Mouse (Mus musculus): ENCODE data around the gene Ak8. TPM values are rescaled to one million over a fixed set of nuclear protein-coding genes. Genes with fewer than 3 reads are reported as not detected.

Ak8 gene
- polyA plus RNA-seq, 1 experiment from 2014 or later: 0.42 TPM

DNA sequence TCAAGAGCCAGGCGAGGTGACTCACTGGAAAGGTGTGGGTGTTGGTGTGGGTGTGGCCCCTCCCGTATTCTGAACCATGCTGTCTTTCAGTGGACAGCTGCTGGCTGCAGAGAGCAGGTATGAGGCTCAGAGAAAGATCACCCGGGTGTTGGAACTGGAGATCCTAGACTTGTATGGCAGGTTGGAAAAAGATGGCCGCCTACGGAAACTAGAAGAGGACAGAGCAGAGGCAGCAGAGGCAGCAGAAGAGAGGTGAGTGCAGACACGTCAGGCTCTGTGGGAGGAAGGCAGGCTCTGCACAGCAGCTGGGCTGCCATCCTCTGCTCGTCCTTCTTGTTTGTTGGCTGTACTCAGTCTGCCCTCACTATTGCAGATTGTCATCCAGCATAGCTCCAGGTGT is 14.1 kb upstream of the Ak8 start:
- H3K4me2 ChIP-seq: no peak overlapping the region
- ATAC-seq (ENCODE audit: insufficient number of reproducible peaks, low FRiP score): no peak
- no peaks in the 10 kb centered on the region for H3K27me3 ChIP-seq (replicated peaks)
- no peak overlapping the region for H3K27ac ChIP-seq (ENCODE audit: poor library complexity, severe bottlenecking)
- H3K4me3 ChIP-seq: no peak overlapping the region
- H3K9me3 ChIP-seq (replicated peaks): no peaks in the 10 kb centered on the region
- peaks cover 68% of the 10 kb centered on the region for H3K36me3 ChIP-seq
- WGBS: 82% methylated on average over 7 of the region's 7 CpGs
- no peak overlapping the region for H3K9ac ChIP-seq
- H3K4me1 ChIP-seq (replicated peaks): 0 out of 2 replicates have a peak, but pooled peaks cover 5% of the 10 kb centered on the region

DNA sequence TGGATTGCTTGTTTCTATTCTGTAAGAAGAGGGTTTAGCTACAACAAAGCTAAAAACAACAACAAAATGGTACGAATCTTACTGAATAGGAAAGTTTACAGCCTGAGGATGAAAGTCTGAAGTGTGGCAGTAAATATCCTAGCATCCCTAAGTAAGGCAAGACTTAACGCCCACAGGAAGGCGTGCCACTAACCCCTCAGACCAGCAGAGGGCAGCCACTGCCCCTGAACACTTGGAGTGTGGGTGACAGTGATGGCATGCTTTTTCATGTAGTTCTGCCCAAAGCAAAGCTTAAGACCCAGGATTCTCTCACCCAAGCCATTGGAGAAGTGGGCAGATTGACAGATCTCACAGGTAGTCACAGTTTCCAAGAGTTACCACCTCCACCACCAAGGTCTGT is 11.5 kb upstream of the Ak8 start:
- 39% methylated on average over 3 of the region's 3 CpGs for WGBS
- no peak overlapping the region for H3K4me3 ChIP-seq
- 0 out of 2 replicates have a peak, but pooled peaks cover 3% of the 10 kb centered on the region for H3K4me1 ChIP-seq (replicated peaks)
- H3K27ac ChIP-seq (ENCODE audit: poor library complexity, severe bottlenecking): no peak overlapping the region
- no peaks in the 10 kb centered on the region for H3K27me3 ChIP-seq (replicated peaks)
- H3K9ac ChIP-seq: no peak overlapping the region
- peaks cover 43% of the 10 kb centered on the region for H3K36me3 ChIP-seq
- ATAC-seq (ENCODE audit: insufficient number of reproducible peaks, low FRiP score): no peak
- no peaks in the 10 kb centered on the region for H3K9me3 ChIP-seq (replicated peaks)
- no peak overlapping the region for H3K4me2 ChIP-seq

DNA sequence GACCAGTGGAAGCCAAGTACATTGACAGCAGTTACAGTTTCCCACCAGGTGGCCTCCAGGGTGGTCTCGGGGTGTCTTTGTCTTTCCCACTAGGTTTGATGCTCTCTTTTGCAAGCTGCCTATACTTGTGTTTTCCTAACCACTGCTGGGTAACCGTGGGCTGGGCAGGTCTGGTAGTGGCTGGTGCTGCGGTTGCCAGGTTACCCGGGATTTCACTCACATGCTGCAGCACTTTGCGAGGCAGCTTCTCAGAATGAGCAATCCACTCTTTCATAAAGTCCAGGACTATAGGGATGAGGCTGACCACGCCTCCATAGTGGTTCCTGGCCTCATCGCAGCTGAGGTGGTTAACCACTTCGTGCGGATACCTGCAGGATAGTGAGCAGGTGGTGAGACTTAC is 7.3 kb upstream of the Ak8 start:
- no peaks in the 10 kb centered on the region for H3K4me1 ChIP-seq (replicated peaks)
- H3K9ac ChIP-seq: no peak overlapping the region
- peaks cover 3% of the 10 kb centered on the region for H3K36me3 ChIP-seq
- H3K27ac ChIP-seq (ENCODE audit: poor library complexity, severe bottlenecking): no peak overlapping the region
- no peak overlapping the region for H3K4me2 ChIP-seq
- no peak for ATAC-seq (ENCODE audit: insufficient number of reproducible peaks, low FRiP score)
- WGBS: 78% methylated on average over 9 of the region's 9 CpGs
- H3K9me3 ChIP-seq (replicated peaks): no peaks in the 10 kb centered on the region
- no peaks in the 10 kb centered on the region for H3K27me3 ChIP-seq (replicated peaks)
- H3K4me3 ChIP-seq: no peak overlapping the region

DNA sequence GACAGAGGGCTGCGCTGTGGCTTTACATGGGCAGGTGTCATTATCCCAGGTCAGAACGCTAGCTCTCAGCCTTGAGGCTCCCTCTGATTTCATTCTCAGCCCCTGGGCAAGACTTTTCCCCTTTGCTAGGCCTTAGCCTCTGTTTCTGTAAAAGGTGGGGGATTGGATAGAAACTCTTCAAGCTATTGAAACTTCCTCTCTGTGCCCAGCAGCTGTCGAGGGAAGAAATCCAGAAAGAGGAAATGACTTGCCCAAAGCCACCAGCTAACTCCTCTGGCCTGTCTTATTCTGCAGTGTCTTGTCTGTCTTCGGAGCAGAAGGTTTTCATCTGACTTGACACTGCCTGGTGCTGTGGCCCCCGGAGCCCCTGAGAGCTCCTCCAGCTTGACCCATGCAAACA is 1.4 kb upstream of the Ak8 start:
- no peak for ATAC-seq (ENCODE audit: insufficient number of reproducible peaks, low FRiP score)
- Histone ChIP-seq H3K9ac (no peak overlapping the region), H3K36me3 (no peaks in the 10 kb centered on the region), H3K4me3 (no peak overlapping the region), H3K27ac (ENCODE audit: poor library complexity, severe bottlenecking) (no peak overlapping the region), H3K4me1 (replicated peaks) (peaks cover 10% of the 10 kb centered on the region), H3K27me3 (replicated peaks) (peaks cover 13% of the 10 kb centered on the region; the same call in 1 of the 2 replicates), H3K4me2 (peak overlapping the region; percentile 91; the same call in 1 of the 2 replicates), H3K9me3 (replicated peaks) (no peaks in the 10 kb centered on the region)
- WGBS: 69% methylated on average over 5 of the region's 5 CpGs

DNA sequence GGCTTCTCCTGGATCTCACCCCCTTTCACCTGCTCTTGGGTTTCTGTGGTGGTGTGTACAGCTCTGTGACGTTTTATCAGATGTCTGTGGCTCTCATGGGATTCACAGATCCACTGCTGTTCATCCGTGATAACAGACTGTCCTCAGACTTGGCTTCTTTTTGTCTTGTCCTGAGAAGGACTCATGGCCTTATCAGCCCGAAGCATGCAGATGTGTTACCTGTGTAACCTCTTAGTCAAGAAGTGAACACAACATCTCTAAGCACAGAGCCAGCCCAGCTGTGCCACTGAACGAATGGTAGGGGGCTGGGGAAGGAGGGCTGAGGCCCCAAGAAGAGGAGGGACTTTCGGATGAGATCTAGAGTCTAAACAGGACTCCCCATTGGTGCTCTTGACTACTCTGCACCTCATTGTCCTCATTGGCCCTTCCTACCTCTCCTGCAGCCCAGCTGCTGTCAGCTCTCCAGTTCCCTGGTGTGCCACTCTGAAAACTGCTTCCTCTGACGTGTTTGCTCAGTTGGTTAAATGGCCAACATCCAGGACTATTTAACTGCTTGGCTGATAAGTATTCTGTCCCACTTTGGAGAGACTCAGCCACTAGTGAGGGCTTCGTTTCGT is 1.8 kb downstream of the Ak8 start:
- Histone ChIP-seq H3K36me3 (no peaks in the 10 kb centered on the region), H3K9ac (no peak overlapping the region), H3K27me3 (replicated peaks) (peaks cover 13% of the 10 kb centered on the region; the same call in 1 of the 2 replicates), H3K4me1 (replicated peaks) (peaks cover 10% of the 10 kb centered on the region), H3K4me2 (no peak overlapping the region), H3K27ac (ENCODE audit: poor library complexity, severe bottlenecking) (no peak overlapping the region), H3K9me3 (replicated peaks) (no peaks in the 10 kb centered on the region), H3K4me3 (no peak overlapping the region)
- peak; percentile 68 for ATAC-seq (ENCODE audit: insufficient number of reproducible peaks, low FRiP score)
- WGBS: 54% methylated on average over 8 of the region's 8 CpGs

DNA sequence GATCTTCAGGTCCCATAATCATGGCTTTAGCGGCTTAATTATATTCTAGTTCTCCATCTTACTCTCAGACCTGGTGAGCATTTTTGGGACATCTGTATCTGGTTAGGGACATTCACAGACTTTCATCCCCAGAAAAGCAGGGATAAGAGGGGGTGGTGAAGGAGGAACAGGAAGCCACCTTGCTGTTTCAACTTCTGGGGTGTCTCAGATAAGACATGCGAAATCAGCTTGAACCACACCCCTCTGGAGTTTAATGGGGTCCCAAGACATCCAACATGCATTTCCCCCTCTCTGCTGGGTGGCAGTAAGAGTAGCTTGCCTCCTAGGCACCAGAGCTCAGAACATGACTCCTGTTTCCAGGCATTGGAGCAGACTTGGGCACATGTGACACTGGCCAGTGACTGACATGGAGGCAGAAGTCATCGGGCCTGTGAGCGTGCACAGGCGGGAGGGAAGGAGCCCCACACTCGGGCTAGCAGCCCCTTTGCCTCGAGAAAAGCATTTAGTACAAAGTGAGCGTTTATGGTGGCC is 6.2 kb downstream of the Ak8 start:
- no peak overlapping the region for H3K27ac ChIP-seq (ENCODE audit: poor library complexity, severe bottlenecking)
- WGBS: 70% methylated on average over 8 of the region's 8 CpGs
- H3K36me3 ChIP-seq: no peaks in the 10 kb centered on the region
- H3K4me2 ChIP-seq: no peak overlapping the region
- H3K27me3 ChIP-seq (replicated peaks): peaks cover 15% of the 10 kb centered on the region; the same call in 1 of the 2 replicates
- H3K9ac ChIP-seq: no peak overlapping the region
- ATAC-seq (ENCODE audit: insufficient number of reproducible peaks, low FRiP score): no peak
- H3K4me1 ChIP-seq (replicated peaks): no peaks in the 10 kb centered on the region
- no peak overlapping the region for H3K4me3 ChIP-seq
- no peaks in the 10 kb centered on the region for H3K9me3 ChIP-seq (replicated peaks)

DNA sequence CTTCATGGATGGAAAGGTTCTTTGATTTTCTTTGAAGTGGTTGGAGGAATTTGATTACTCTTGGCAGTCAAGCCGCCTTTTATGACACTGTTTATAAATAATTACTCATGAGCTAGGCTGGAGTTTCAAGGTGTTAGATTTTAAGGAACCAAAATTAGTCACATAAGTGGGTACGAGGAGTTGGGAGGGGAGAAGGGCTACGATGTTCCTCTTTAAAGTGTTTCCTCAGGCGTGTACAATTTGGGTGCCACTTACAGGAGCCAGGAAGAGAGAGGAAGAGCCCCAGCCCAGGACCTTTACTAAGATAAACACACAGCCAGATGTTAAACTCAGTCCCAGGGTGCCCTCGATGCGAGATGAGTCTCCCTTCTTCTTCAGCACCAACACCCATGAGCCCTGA is 6.8 kb downstream of the Ak8 start:
- Histone ChIP-seq H3K9me3 (replicated peaks) (no peaks in the 10 kb centered on the region), H3K4me2 (no peak overlapping the region), H3K9ac (no peak overlapping the region), H3K4me3 (no peak overlapping the region), H3K27ac (ENCODE audit: poor library complexity, severe bottlenecking) (no peak overlapping the region), H3K36me3 (no peaks in the 10 kb centered on the region), H3K4me1 (replicated peaks) (no peaks in the 10 kb centered on the region), H3K27me3 (replicated peaks) (peaks cover 12% of the 10 kb centered on the region; the same call in 1 of the 2 replicates)
- no peak for ATAC-seq (ENCODE audit: insufficient number of reproducible peaks, low FRiP score)
- WGBS: 64% methylated on average over 6 of the region's 6 CpGs

DNA sequence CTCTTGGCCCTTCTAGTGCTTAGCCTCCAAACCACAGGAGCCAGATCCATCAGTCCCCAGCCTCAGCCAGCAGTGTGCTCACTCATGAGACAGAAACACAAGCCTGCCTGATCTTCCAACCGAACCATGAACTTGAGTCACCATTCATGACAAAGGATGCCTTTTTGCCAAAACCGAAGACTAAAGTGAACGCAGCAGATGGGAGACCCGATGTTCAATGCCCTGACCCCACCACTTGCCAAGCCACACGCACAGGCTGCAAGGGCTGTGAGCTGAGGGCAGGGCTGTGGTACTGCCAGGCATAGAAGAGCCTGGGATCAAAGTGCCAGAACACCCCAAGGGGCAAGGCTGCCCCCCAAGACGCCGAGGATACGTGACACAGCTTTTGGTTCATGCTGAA is 13.1 kb downstream of the Ak8 start:
- Histone ChIP-seq H3K4me3 (no peak overlapping the region), H3K4me2 (no peak overlapping the region), H3K27me3 (replicated peaks) (0 out of 2 replicates have a peak, but pooled peaks cover 11% of the 10 kb centered on the region), H3K27ac (ENCODE audit: poor library complexity, severe bottlenecking) (no peak overlapping the region), H3K9me3 (replicated peaks) (no peaks in the 10 kb centered on the region), H3K9ac (no peak overlapping the region), H3K36me3 (no peaks in the 10 kb centered on the region), H3K4me1 (replicated peaks) (peaks cover 3% of the 10 kb centered on the region)
- 80% methylated on average over 8 of the region's 8 CpGs for WGBS
- no peak for ATAC-seq (ENCODE audit: insufficient number of reproducible peaks, low FRiP score)

DNA sequence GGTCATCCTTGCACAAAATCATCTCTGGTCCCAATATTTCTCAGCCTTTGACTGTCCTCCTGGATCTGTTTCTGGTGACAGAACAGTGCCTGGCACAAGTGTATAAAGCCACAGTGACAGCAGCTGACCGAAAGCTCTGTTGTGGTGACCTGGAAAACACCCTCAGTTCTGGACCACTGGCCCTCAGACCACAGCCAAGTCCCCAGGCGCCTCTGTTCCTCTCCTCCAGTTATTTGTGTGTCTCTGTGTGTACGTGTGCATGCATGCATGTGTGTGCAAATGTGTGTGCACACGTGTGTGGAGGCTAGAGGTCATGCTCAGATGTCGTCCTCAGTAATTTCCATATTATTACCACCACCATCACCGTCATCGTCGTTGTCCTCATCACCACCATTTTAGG is 22.5 kb downstream of the Ak8 start:
- no peak overlapping the region for H3K4me3 ChIP-seq
- H3K4me2 ChIP-seq: no peak overlapping the region
- no peak overlapping the region for H3K9ac ChIP-seq
- no peaks in the 10 kb centered on the region for H3K36me3 ChIP-seq
- 86% methylated on average over 8 of the region's 8 CpGs for WGBS
- H3K27me3 ChIP-seq (replicated peaks): peaks cover 12% of the 10 kb centered on the region; the same call in 1 of the 2 replicates
- ATAC-seq (ENCODE audit: insufficient number of reproducible peaks, low FRiP score): no peak
- H3K27ac ChIP-seq (ENCODE audit: poor library complexity, severe bottlenecking): no peak overlapping the region
- H3K9me3 ChIP-seq (replicated peaks): no peaks in the 10 kb centered on the region
- 0 out of 2 replicates have a peak, but pooled peaks cover 5% of the 10 kb centered on the region for H3K4me1 ChIP-seq (replicated peaks)

DNA sequence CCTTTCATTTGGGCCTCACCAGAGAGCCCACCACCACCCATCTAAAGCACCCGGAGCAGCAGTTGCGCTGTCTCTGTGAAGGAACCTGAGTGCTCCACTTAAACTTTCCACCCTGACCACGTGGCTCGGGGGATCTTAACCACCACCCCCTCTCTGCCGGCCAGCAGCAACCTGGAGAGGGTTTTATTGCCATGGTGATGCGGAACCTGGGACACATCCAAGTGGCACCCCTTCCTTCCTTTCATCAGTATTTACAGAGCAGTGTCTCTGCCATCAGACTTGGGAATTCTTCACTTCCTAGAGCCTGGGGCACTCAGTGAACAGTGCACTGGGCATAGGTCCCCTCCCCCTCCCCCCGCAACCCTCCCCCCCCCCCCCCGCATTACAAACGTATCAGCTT is 23.9 kb downstream of the Ak8 start:
- no peak overlapping the region for H3K4me2 ChIP-seq
- ATAC-seq (ENCODE audit: insufficient number of reproducible peaks, low FRiP score): no peak
- H3K27me3 ChIP-seq (replicated peaks): peaks cover 22% of the 10 kb centered on the region; the same call in 1 of the 2 replicates
- peaks cover 9% of the 10 kb centered on the region; the same call in 1 of the 2 replicates for H3K4me1 ChIP-seq (replicated peaks)
- H3K4me3 ChIP-seq: no peak overlapping the region
- H3K27ac ChIP-seq (ENCODE audit: poor library complexity, severe bottlenecking): no peak overlapping the region
- no peaks in the 10 kb centered on the region for H3K36me3 ChIP-seq
- WGBS: 53% methylated on average over 9 of the region's 9 CpGs
- no peaks in the 10 kb centered on the region for H3K9me3 ChIP-seq (replicated peaks)
- H3K9ac ChIP-seq: no peak overlapping the region

DNA sequence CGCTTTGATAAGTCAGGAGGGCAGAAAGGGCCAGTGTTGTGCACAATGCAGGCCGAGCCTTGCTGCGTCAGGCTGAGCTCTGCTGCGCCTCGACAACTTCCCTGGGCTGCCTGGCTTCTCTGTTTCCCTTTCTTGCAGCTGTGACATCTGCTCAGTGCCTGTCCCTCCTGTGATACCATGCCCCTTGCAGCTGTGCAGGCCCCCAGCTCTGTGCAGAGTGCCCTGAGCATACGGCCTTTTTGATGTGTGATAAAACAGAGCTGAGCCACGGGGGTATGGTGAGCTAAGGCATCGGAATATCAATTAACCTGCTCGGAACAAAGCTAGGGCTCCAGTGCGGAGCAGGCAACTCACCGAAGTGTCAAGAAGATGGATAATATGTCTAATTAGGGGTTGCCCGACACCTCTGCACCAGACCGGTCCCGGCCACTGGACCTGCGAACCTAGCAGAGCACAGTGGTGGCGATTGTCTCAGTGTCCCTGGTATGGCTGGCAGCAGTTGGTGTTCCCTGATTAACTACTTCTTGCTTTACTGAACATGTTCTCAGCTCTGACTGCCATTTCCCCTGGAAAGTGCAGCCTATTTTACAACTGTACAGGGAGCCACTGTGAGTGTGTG is 27.9 kb downstream of the Ak8 start:
- ATAC-seq (ENCODE audit: insufficient number of reproducible peaks, low FRiP score): no peak
- no peak overlapping the region for H3K4me2 ChIP-seq
- H3K4me3 ChIP-seq: no peak overlapping the region
- WGBS: 36% methylated on average over 16 of the region's 16 CpGs
- H3K4me1 ChIP-seq (replicated peaks): peaks cover 9% of the 10 kb centered on the region; the same call in 1 of the 2 replicates
- H3K9ac ChIP-seq: no peak overlapping the region
- no peaks in the 10 kb centered on the region for H3K9me3 ChIP-seq (replicated peaks)
- no peak overlapping the region for H3K27ac ChIP-seq (ENCODE audit: poor library complexity, severe bottlenecking)
- no peaks in the 10 kb centered on the region for H3K36me3 ChIP-seq
- H3K27me3 ChIP-seq (replicated peaks): peaks cover 22% of the 10 kb centered on the region; the same call in 1 of the 2 replicates

Measured in heart, embryonic 12.5 days (tissue).